Mouse (Mus musculus) ES-E14 (cell line): ENCODE data around the gene Btbd3. TPM values are rescaled to one million over a fixed set of nuclear protein-coding genes. Genes with fewer than 3 reads are reported as not detected.

Experiments
- DNase-seq: peaks from one replicate; pipeline ENCODE4 v3.0.0-alpha.2; 2013; ENCODE audit warnings: low read depth, low spot score
- H3K27ac ChIP-seq: 2 replicates; pipeline ENCODE4 v1.5.1; 2012; ENCODE audit warnings: low read depth, mild to moderate bottlenecking, low read length, moderate library complexity, mixed read lengths; ENCODE audit not compliant: poor library complexity, insufficient read depth, severe bottlenecking
- H3K36me3 ChIP-seq: 2 replicates; pipeline ENCODE4 v1.6.1; 2012; ENCODE audit warnings: mild to moderate bottlenecking, low read length, moderate library complexity, mixed read lengths; ENCODE audit not compliant: control insufficient read depth, poor library complexity, insufficient read depth, severe bottlenecking
- H3K4me1 ChIP-seq, 2 experiments: fragments of 150-350 bp in 1 of 2; sonication (generic) in 1 of 2; 2 replicates each; pipeline ENCODE4 v1.6.1; 2012; ENCODE audit warnings: low read length in 2 of 2, mild to moderate bottlenecking in 1 of 2, mixed read lengths in 1 of 2; ENCODE audit not compliant: control insufficient read depth in 2 of 2, insufficient read depth in 2 of 2, poor library complexity in 1 of 2
- H3K4me3 ChIP-seq, 2 experiments: fragments of 150-350 bp in 1 of 2; sonication (generic) in 1 of 2; 2 replicates each; pipeline ENCODE4 v1.5.1; 2012; ENCODE audit warnings: low read length in 2 of 2, low read depth in 1 of 2, mild to moderate bottlenecking in 1 of 2, mixed read lengths in 1 of 2; ENCODE audit not compliant: insufficient read depth in 1 of 2, poor library complexity in 1 of 2, severe bottlenecking in 1 of 2
- H3K9ac ChIP-seq: 2 replicates; pipeline ENCODE4 v1.6.1; 2012; ENCODE audit warnings: low read depth, mild to moderate bottlenecking, low read length, mixed read lengths; ENCODE audit not compliant: poor library complexity, insufficient read depth, severe bottlenecking
- H3K9me3 ChIP-seq: fragments of 150-350 bp; sonication (generic); 2 replicates; pipeline ENCODE4 v1.6.1; 2012; ENCODE audit warnings: low read depth, mild to moderate bottlenecking, low read length; ENCODE audit not compliant: control insufficient read depth, insufficient read depth
- CHD2 ChIP-seq: IDR thresholded peaks from 2 replicates; pipeline ENCODE4 v1.6.1; 2014; ENCODE audit warnings: mild to moderate bottlenecking, low read depth, low read length, inconsistent platforms
- HCFC1 ChIP-seq: IDR thresholded peaks from 2 replicates; pipeline ENCODE4 v1.6.1; 2012; ENCODE audit warnings: low read length, inconsistent platforms, borderline replicate concordance; ENCODE audit not compliant: insufficient read depth
- MAFK ChIP-seq: IDR thresholded peaks from 2 replicates; pipeline ENCODE4 v1.6.1; 2014; ENCODE audit warnings: mild to moderate bottlenecking, low read depth, low read length, inconsistent platforms; ENCODE audit not compliant: insufficient read depth
- ZC3H11A ChIP-seq: IDR thresholded peaks from 2 replicates; pipeline ENCODE4 v1.6.1; 2012; ENCODE audit warnings: low read depth, mild to moderate bottlenecking, inconsistent platforms, low read length, borderline replicate concordance
- ZNF384 ChIP-seq: IDR thresholded peaks from 2 replicates; pipeline ENCODE4 v1.6.1; 2012; ENCODE audit warnings: low read depth, low read length, inconsistent platforms
- in situ Hi-C, 2 experiments: fragments of 600-800 bp; cut with MboI; formaldehyde crosslinking; loops; one replicate each; pipeline ENCODE4 v1.15.1; 2025; ENCODE audit warnings: low sequenced_read_pairs in 2 of 2, inconsistent platforms in 1 of 2; ENCODE audit not compliant: unreplicated experiment in 2 of 2
- total RNA-seq: library from RNA; depleted of rRNA; stranded (reverse); fragments of 300-350 nt; gene quantifications from 2 replicates; pipeline ENCODE4 v1.2.3, GENCODE M21; 2012

Btbd3 gene
- total RNA-seq, 1 experiment: 10.2 TPM

GRCm38 (mm10) chr2:138446943-138447342, 190.6 kb downstream of the Btbd3 start:
- no peak for TF ChIP-seq ZNF384
- TF ChIP-seq ZC3H11A: no peak
- no peaks in the 10 kb centered on the region for H3K9me3 ChIP-seq
- in situ Hi-C loops: no loop called here
- H3K4me3 ChIP-seq: no peak overlapping the region
- no peaks in the 10 kb centered on the region for H3K4me1 ChIP-seq
- no peak overlapping the region for H3K27ac ChIP-seq
- DNase-seq: no peak
- H3K9ac ChIP-seq: no peak overlapping the region
- H3K36me3 ChIP-seq: no peaks in the 10 kb centered on the region

GRCm38 (mm10) chr2:138447681-138448080, 191.3 kb downstream of the Btbd3 start:
- TF ChIP-seq MAFK: no peak
- no peak for TF ChIP-seq ZNF384
- no peak overlapping the region for H3K4me3 ChIP-seq
- H3K9me3 ChIP-seq: no peaks in the 10 kb centered on the region
- H3K27ac ChIP-seq: no peak overlapping the region
- no peaks in the 10 kb centered on the region for H3K4me1 ChIP-seq
- H3K9ac ChIP-seq: no peak overlapping the region
- no peak for DNase-seq
- H3K36me3 ChIP-seq: no peaks in the 10 kb centered on the region
- in situ Hi-C loops: no loop called here

- Histone ChIP-seq H3K36me3 (no peaks in the 10 kb centered on the region), H3K9ac (no peak overlapping the region), H3K27ac (no peak overlapping the region), H3K9me3 (no peaks in the 10 kb centered on the region), H3K4me3 (no peak overlapping the region), H3K4me1 (no peaks in the 10 kb centered on the region)
- TF ChIP-seq ZNF384: no peak
- TF ChIP-seq CHD2: no peak
- TF ChIP-seq MAFK: no peak
- no peak for TF ChIP-seq HCFC1
- no peak for TF ChIP-seq ZC3H11A
- no peak for DNase-seq
- in situ Hi-C loops: no loop called here
These were observed 211.7 kb downstream of the Btbd3 start for GRCm38 (mm10) chr2:138468046-138468572.

- in situ Hi-C loops: no loop called here
- no peak for TF ChIP-seq MAFK
- TF ChIP-seq ZC3H11A: no peak
- Histone ChIP-seq H3K27ac (no peak overlapping the region), H3K9ac (no peak overlapping the region), H3K36me3 (no peaks in the 10 kb centered on the region), H3K9me3 (no peaks in the 10 kb centered on the region), H3K4me3 (no peak overlapping the region), H3K4me1 (no peaks in the 10 kb centered on the region)
- no peak for DNase-seq
These were observed 217.0 kb downstream of the Btbd3 start for GRCm38 (mm10) chr2:138473407-138473806.

- H3K9ac ChIP-seq: no peak overlapping the region
- H3K36me3 ChIP-seq: no peaks in the 10 kb centered on the region
- H3K27ac ChIP-seq: no peak overlapping the region
- DNase-seq: no peak
- TF ChIP-seq MAFK (no peak), CHD2 (no peak), HCFC1 (no peak), ZC3H11A (no peak)
- no peaks in the 10 kb centered on the region for H3K4me1 ChIP-seq
- in situ Hi-C loops: no loop called here
- H3K4me3 ChIP-seq: no peak overlapping the region
- no peaks in the 10 kb centered on the region for H3K9me3 ChIP-seq
These were observed 220.1 kb downstream of the Btbd3 start for GRCm38 (mm10) chr2:138476486-138476885.
